Mouse (Mus musculus) bone marrow macrophage, adult 2 months (primary cell): ENCODE measurements around the gene Apom.

Experiments used
- CTCF ChIP-seq: IDR thresholded peaks from 2 replicates; pipeline ENCODE4 v1.5.1; 2012; ENCODE audit warnings: low read depth, mild to moderate bottlenecking, low read length, moderate library complexity
- POLR2A ChIP-seq: IDR thresholded peaks from 2 replicates; pipeline ENCODE4 v1.6.1; 2012; ENCODE audit warnings: mild to moderate bottlenecking, low read depth, low read length, borderline replicate concordance

- no peak for TF ChIP-seq CTCF
- no peak for TF ChIP-seq POLR2A
These were observed 48.2 kb upstream of the Apom start for GRCm38 (mm10) chr17:35180093-35180492.
